Mouse (Mus musculus) MEL (cell line): ENCODE results near the gene Fancc. TPM values are rescaled to one million over a fixed set of nuclear protein-coding genes. Genes with fewer than 3 reads are reported as not detected.

Source experiments
- DNase-seq: peaks from one replicate; pipeline ENCODE4 v3.0.0; 2011; ENCODE audit warnings: low read depth, low spot score
- H3K27ac ChIP-seq: 2 replicates; pipeline ENCODE4 v1.5.1; 2012; ENCODE audit warnings: low read depth, mild to moderate bottlenecking, control low read depth, low read length, moderate library complexity; ENCODE audit not compliant: control insufficient read depth
- H3K27me3 ChIP-seq, 2 experiments: fragments of 150-350 bp in 1 of 2; sonication (generic) in 1 of 2; 2 replicates each; pipeline ENCODE4 v1.6.1; 2012; ENCODE audit warnings: low read length in 2 of 2, mild to moderate bottlenecking in 2 of 2, improper control_type of control experiment in 1 of 2, moderate library complexity in 1 of 2; ENCODE audit not compliant: insufficient read depth in 2 of 2, control insufficient read depth in 1 of 2
- H3K36me3 ChIP-seq, 2 experiments: 2 replicates each; pipeline ENCODE4 v1.6.1; 2012 to 2014; ENCODE audit warnings: low read length in 2 of 2, improper control_type of control experiment in 1 of 2, inconsistent platforms in 1 of 2, mild to moderate bottlenecking in 1 of 2; ENCODE audit not compliant: insufficient read depth in 2 of 2, control insufficient read depth in 1 of 2
- H3K4me1 ChIP-seq, 2 experiments: fragments of 150-350 bp in 1 of 2; sonication (generic) in 1 of 2; 2 replicates each; pipeline ENCODE4 v1.6.1; 2012; ENCODE audit warnings: low read length in 2 of 2, improper control_type of control experiment in 1 of 2, mild to moderate bottlenecking in 1 of 2; ENCODE audit not compliant: insufficient read depth in 2 of 2, control insufficient read depth in 1 of 2
- H3K4me3 ChIP-seq, 2 experiments: fragments of 150-350 bp in 1 of 2; sonication (generic) in 1 of 2; 2 replicates each; pipeline ENCODE4 v1.5.1; 2012; ENCODE audit warnings: low read depth in 2 of 2, low read length in 2 of 2, mild to moderate bottlenecking in 2 of 2, moderate library complexity in 2 of 2, control low read depth in 1 of 2, improper control_type of control experiment in 1 of 2; ENCODE audit not compliant: control insufficient read depth in 1 of 2, insufficient read depth in 1 of 2
- H3K79me2 ChIP-seq: 2 replicates; pipeline ENCODE4 v1.6.1; 2012; ENCODE audit warnings: mild to moderate bottlenecking, low read length, moderate library complexity; ENCODE audit not compliant: control insufficient read depth, poor library complexity, insufficient read depth
- H3K9ac ChIP-seq: 2 replicates; pipeline ENCODE4 v1.6.1; 2012; ENCODE audit warnings: low read depth, mild to moderate bottlenecking, control low read depth, low read length, moderate library complexity; ENCODE audit not compliant: control insufficient read depth, poor library complexity, severe bottlenecking
- H3K9me3 ChIP-seq: fragments of 150-350 bp; sonication (generic); replicated peaks from 2 replicates; pipeline ENCODE4 v1.6.1; 2012; ENCODE audit warnings: mild to moderate bottlenecking, low read length, improper control_type of control experiment, moderate library complexity; ENCODE audit not compliant: insufficient read depth
- CHD2 ChIP-seq: IDR thresholded peaks from 2 replicates; pipeline ENCODE4 v1.6.1; 2011; ENCODE audit warnings: low read length, improper control_type of control experiment
- CTCF ChIP-seq, 3 experiments: IDR thresholded peaks in 2 of 3; conservative IDR thresholded peaks in 1 of 3; 2 replicates each; pipeline ENCODE4 v1.5.1; 2011 to 2012; ENCODE audit warnings: low read length in 3 of 3, low read depth in 2 of 3, mild to moderate bottlenecking in 2 of 3, improper control_type of control experiment in 1 of 3, inconsistent platforms in 1 of 3, mixed read lengths in 1 of 3, moderate library complexity in 1 of 3; ENCODE audit not compliant: control insufficient read depth in 1 of 3, insufficient read depth in 1 of 3, poor library complexity in 1 of 3, severe bottlenecking in 1 of 3
- E2F4 ChIP-seq: IDR thresholded peaks from 2 replicates; pipeline ENCODE4 v1.6.1; 2011; ENCODE audit warnings: low read depth, low read length, improper control_type of control experiment, borderline replicate concordance
- ELF1 ChIP-seq: IDR thresholded peaks from 2 replicates; pipeline ENCODE4 v1.6.1; 2014; ENCODE audit warnings: low read depth, mild to moderate bottlenecking, inconsistent platforms, low read length, improper control_type of control experiment, moderate library complexity
- ETS1 ChIP-seq: IDR thresholded peaks from 2 replicates; pipeline ENCODE4 v1.6.1; 2012; ENCODE audit warnings: low read depth, mild to moderate bottlenecking, inconsistent platforms, low read length, improper control_type of control experiment, moderate library complexity
- GABPA ChIP-seq: IDR thresholded peaks from 2 replicates; pipeline ENCODE4 v1.6.1; 2012; ENCODE audit warnings: low read depth, mild to moderate bottlenecking, inconsistent platforms, low read length, improper control_type of control experiment, moderate library complexity
- GATA1 ChIP-seq: IDR thresholded peaks from 2 replicates; pipeline ENCODE4 v1.6.1; 2011; ENCODE audit warnings: low read depth, low read length, improper control_type of control experiment
- HCFC1 ChIP-seq: IDR thresholded peaks from 2 replicates; pipeline ENCODE4 v1.6.1; 2012; ENCODE audit warnings: low read depth, mild to moderate bottlenecking, inconsistent platforms, low read length, improper control_type of control experiment, moderate library complexity
- JUND ChIP-seq: IDR thresholded peaks from 2 replicates; pipeline ENCODE4 v1.6.1; 2011; ENCODE audit warnings: low read depth, mild to moderate bottlenecking, improper control_type of control experiment, low read length
- KAT2A ChIP-seq: conservative IDR thresholded peaks from 2 replicates; pipeline ENCODE4 v1.6.1; 2012; ENCODE audit warnings: low read depth, low read length, improper control_type of control experiment, inconsistent platforms
- MAFK ChIP-seq: IDR thresholded peaks from 2 replicates; pipeline ENCODE4 v1.6.1; 2011; ENCODE audit warnings: low read depth, mild to moderate bottlenecking, low read length, improper control_type of control experiment, borderline replicate concordance
- MAX ChIP-seq: IDR thresholded peaks from 2 replicates; pipeline ENCODE4 v1.6.1; 2011; ENCODE audit warnings: low read length, improper control_type of control experiment
- MXI1 ChIP-seq: IDR thresholded peaks from 2 replicates; pipeline ENCODE4 v1.6.1; 2011; ENCODE audit warnings: mild to moderate bottlenecking, low read depth, low read length, improper control_type of control experiment
- MYC ChIP-seq: IDR thresholded peaks from 2 replicates; pipeline ENCODE4 v1.6.1; 2011; ENCODE audit warnings: low read depth, mild to moderate bottlenecking, low read length, improper control_type of control experiment, moderate library complexity
- NELFE ChIP-seq: IDR thresholded peaks from 2 replicates; pipeline ENCODE4 v1.6.1; 2011; ENCODE audit warnings: low read depth, low read length, improper control_type of control experiment
- POLR2AphosphoS2 ChIP-seq: IDR thresholded peaks from 2 replicates; pipeline ENCODE4 v1.6.1; 2011; ENCODE audit warnings: low read length, improper control_type of control experiment
- POLR2AphosphoS5 ChIP-seq: IDR thresholded peaks from 2 replicates; pipeline ENCODE4 v1.6.1; 2012; ENCODE audit warnings: low read depth, borderline replicate concordance, mild to moderate bottlenecking, inconsistent platforms, low read length, moderate library complexity, mixed read lengths
- RAD21 ChIP-seq: IDR thresholded peaks from 2 replicates; pipeline ENCODE4 v1.6.1; 2011; ENCODE audit warnings: mild to moderate bottlenecking, low read depth, low read length, improper control_type of control experiment
- RCOR1 ChIP-seq: IDR thresholded peaks from 2 replicates; pipeline ENCODE4 v1.6.1; 2012; ENCODE audit warnings: low read depth, mild to moderate bottlenecking, inconsistent platforms, low read length, improper control_type of control experiment
- SIN3A ChIP-seq: IDR thresholded peaks from 2 replicates; pipeline ENCODE4 v1.6.1; 2012; ENCODE audit warnings: low read length, improper control_type of control experiment, inconsistent platforms
- SMC3 ChIP-seq: IDR thresholded peaks from 2 replicates; pipeline ENCODE4 v1.6.1; 2011; ENCODE audit warnings: low read depth, low read length, improper control_type of control experiment
- TAL1 ChIP-seq: IDR thresholded peaks from 2 replicates; pipeline ENCODE4 v1.6.1; 2012; ENCODE audit warnings: mild to moderate bottlenecking, inconsistent platforms, low read length, moderate library complexity, mixed read lengths
- TBP ChIP-seq: IDR thresholded peaks from 2 replicates; pipeline ENCODE4 v1.8.0; 2011; ENCODE audit warnings: low read depth, low read length, improper control_type of control experiment
- USF1 ChIP-seq: IDR thresholded peaks from 2 replicates; pipeline ENCODE4 v1.6.1; 2014; ENCODE audit warnings: low read depth, mild to moderate bottlenecking, inconsistent platforms, low read length, improper control_type of control experiment, moderate library complexity
- USF2 ChIP-seq, 2 experiments: IDR thresholded peaks; 2 replicates each; pipeline ENCODE4 v1.6.1; 2011 to 2012; ENCODE audit warnings: improper control_type of control experiment in 2 of 2, low read length in 2 of 2, borderline replicate concordance in 1 of 2, inconsistent platforms in 1 of 2, low read depth in 1 of 2, mild to moderate bottlenecking in 1 of 2; ENCODE audit not compliant: insufficient read depth in 1 of 2
- ZC3H11A ChIP-seq: IDR thresholded peaks from 2 replicates; pipeline ENCODE4 v1.6.1; 2012; ENCODE audit warnings: low read depth, mild to moderate bottlenecking, inconsistent platforms, low read length, improper control_type of control experiment
- ZMIZ1 ChIP-seq: IDR thresholded peaks from 2 replicates; pipeline ENCODE4 v1.6.1; 2012; ENCODE audit warnings: low read depth, mild to moderate bottlenecking, inconsistent platforms, low read length, improper control_type of control experiment, moderate library complexity
- ZNF384 ChIP-seq: IDR thresholded peaks from 2 replicates; pipeline ENCODE4 v1.6.1; 2012; ENCODE audit warnings: low read depth, mild to moderate bottlenecking, inconsistent platforms, low read length, improper control_type of control experiment
- polyA plus RNA-seq, 2 experiments: library from polyadenylated mRNA; stranded (reverse) in 1 of 2; unstranded in 1 of 2; fragments of >175 nt in 1 of 2; fragments of >200 nt in 1 of 2; gene quantifications; 2 replicates each; pipeline versions ENCODE4 v1.2.1 to v1.2.4; 2012; ENCODE audit warnings: low replicate concordance in 2 of 2, low read depth in 1 of 2; ENCODE audit not compliant: insufficient read length in 2 of 2, insufficient read depth in 1 of 2, missing spikeins in 1 of 2
- total RNA-seq: library from RNA; depleted of rRNA; stranded (reverse); fragments of 300-350 nt; gene quantifications from 2 replicates; pipeline ENCODE4 v1.2.3, GENCODE M21; 2012

Fancc gene
- total and polyA plus RNA-seq, 3 experiments, result 4.0 to 5.5 TPM; not detected in 1

DNA sequence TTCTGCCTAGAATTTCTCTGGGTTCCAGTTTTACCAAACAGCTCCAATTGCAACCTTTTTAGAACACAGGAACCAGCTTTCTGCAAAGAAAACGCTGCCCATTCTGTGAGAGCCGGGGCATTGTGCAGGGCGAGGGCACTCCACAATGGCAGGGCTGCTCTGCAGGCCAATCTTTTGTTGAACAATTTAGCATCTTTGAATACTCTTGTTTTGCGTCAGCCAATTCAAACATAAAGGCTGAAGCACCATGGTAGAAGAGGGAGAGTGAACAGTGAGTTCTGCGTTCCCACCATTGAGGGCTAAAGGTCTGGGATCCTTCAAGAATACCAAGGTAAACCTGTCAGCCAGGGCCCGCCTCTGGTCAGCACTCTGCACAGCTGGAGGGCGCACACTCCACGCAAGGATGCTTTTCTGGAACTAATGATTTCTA, 17.9 kb upstream of the Fancc start:
- H3K27me3 ChIP-seq, result no peaks in the 10 kb centered on the region
- H3K9ac ChIP-seq, result no peak overlapping the region
- DNase-seq, result no peak
- no peaks in the 10 kb centered on the region for H3K4me1 ChIP-seq
- TF ChIP-seq TAL1 (no peak), KAT2A (no peak), GABPA (no peak), RCOR1 (no peak), NELFE (no peak), CTCF (IDR thresholded peaks at IDR 0.05 in 2 of 3, conservative IDR thresholded peaks at IDR 0.05 in 1 of 3; ENCODE audit: control insufficient read depth in 1 of 3, insufficient read depth in 1 of 3, low read depth in 2 of 3, low read length in 3 of 3, poor library complexity in 1 of 3, severe bottlenecking in 1 of 3) (no peak), ZNF384 (no peak), MXI1 (no peak), MYC (no peak), CHD2 (no peak), ZC3H11A (no peak), MAFK (no peak), GATA1 (no peak), ETS1 (no peak), JUND (no peak), ZMIZ1 (no peak), USF2 (IDR thresholded peaks at IDR 0.05; ENCODE audit: borderline replicate concordance in 1 of 2, insufficient read depth in 1 of 2, low read depth in 1 of 2, low read length in 2 of 2) (no peak), POLR2AphosphoS2 (no peak), HCFC1 (no peak), POLR2AphosphoS5 (no peak)
- no peaks in the 10 kb centered on the region for H3K79me2 ChIP-seq
- H3K4me3 ChIP-seq, result no peak overlapping the region
- peaks cover 0 to 32% of the 10 kb centered on the region in 2 experiments; a peak in 2 of 4 replicates for H3K36me3 ChIP-seq
- H3K9me3 ChIP-seq, result no peaks in the 10 kb centered on the region
- no peak overlapping the region for H3K27ac ChIP-seq

DNA sequence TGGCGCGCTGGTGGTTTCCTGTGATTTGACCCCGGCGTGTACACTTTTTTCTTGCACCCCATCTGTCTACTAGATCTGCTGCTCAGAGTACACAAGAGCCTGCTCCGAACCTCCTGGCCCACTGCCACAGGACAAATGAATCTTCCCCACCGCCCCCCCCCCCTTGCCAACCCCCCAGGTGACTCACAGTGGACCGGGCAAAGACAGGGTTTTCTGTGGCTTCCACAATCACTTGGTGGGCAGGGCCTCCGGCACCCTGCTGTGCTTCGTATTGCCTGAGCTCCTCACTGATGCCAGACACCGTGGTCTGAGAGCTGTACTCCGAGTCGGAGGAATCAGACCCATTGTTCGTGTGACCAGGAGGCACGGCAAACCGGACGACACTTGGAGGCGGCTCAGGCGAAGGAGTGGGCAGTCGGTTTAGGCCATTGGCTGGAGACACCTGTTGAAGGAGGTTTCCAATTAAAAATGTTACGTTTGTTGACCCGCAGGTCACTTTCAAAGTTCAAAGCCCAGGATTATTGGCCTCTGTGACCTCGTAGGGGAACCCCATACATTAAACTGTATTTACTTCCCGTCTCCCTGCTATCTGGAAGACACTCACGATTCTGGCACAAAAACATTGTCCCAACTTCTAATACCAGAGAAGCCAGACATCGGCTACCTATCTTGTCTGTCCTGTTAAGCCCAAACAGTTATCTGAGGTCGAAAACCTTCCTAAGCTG, 16.5 kb upstream of the Fancc start:
- Histone ChIP-seq H3K79me2 (no peaks in the 10 kb centered on the region), H3K9ac (no peak overlapping the region)
- no peak for DNase-seq

More for the DNA sequence above, 16.5 kb upstream of the Fancc start:
- no peak overlapping the region for H3K27ac ChIP-seq
- H3K4me1 ChIP-seq, result no peaks in the 10 kb centered on the region
- peaks cover 0 to 34% of the 10 kb centered on the region in 2 experiments; a peak in 2 of 4 replicates for H3K36me3 ChIP-seq
- H3K4me3 ChIP-seq, result no peak overlapping the region
- H3K9me3 ChIP-seq, result no peaks in the 10 kb centered on the region
- TF ChIP-seq KAT2A, result no peak
- no peak for TF ChIP-seq GABPA
- no peak for TF ChIP-seq SMC3
- TF ChIP-seq MAX, result no peak
- no peak for TF ChIP-seq CTCF (IDR thresholded peaks at IDR 0.05 in 2 of 3, conservative IDR thresholded peaks at IDR 0.05 in 1 of 3; ENCODE audit: control insufficient read depth in 1 of 3, insufficient read depth in 1 of 3, low read depth in 2 of 3, low read length in 3 of 3, poor library complexity in 1 of 3, severe bottlenecking in 1 of 3)
- TF ChIP-seq TBP, result no peak
- no peak for TF ChIP-seq MXI1
- no peak for TF ChIP-seq NELFE
- no peak for TF ChIP-seq RAD21
- TF ChIP-seq RCOR1, result no peak
- no peak for TF ChIP-seq ELF1
- TF ChIP-seq USF1, result no peak
- TF ChIP-seq MAFK, result no peak
- no peak for TF ChIP-seq ZMIZ1
- no peak for TF ChIP-seq E2F4
- TF ChIP-seq SIN3A, result no peak
- H3K27me3 ChIP-seq, result no peaks in the 10 kb centered on the region
